Mouse (Mus musculus): Measurements from ENCODE around the gene Rspo3.

Gene Rspo3

GRCm38 (mm10) chr10:29441297-29441696 is 94.4 kb downstream of the Rspo3 start:
- DNase-seq (ENCODE audit: extremely low spot score): no peak

GRCm38 (mm10) chr10:29432935-29433453 is 102.7 kb downstream of the Rspo3 start:
- no peak for DNase-seq (ENCODE audit: extremely low spot score)

GRCm38 (mm10) chr10:29426660-29427059 is 109.0 kb downstream of the Rspo3 start:
- DNase-seq (ENCODE audit: extremely low spot score): no peak

DNA sequence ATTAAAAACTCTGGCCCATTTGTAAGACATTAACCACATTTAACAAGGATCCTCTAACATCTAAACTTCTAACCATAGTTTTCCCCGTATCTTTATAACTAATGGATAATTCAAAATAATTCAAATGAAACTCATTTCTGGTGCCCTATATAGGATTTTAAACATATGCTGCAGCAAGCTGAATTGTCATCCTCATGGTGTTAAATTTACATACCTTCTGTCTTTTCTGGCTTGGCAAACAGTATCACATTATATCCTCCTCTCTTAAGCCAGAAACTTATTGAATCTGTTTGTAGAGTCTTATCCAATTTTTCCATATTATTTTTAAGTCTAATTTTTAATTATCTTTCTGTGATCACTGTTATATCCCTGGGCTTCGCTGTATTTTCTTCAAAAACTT is 111.1 kb downstream of the Rspo3 start:
- no peak for DNase-seq (ENCODE audit: extremely low spot score)

DNA sequence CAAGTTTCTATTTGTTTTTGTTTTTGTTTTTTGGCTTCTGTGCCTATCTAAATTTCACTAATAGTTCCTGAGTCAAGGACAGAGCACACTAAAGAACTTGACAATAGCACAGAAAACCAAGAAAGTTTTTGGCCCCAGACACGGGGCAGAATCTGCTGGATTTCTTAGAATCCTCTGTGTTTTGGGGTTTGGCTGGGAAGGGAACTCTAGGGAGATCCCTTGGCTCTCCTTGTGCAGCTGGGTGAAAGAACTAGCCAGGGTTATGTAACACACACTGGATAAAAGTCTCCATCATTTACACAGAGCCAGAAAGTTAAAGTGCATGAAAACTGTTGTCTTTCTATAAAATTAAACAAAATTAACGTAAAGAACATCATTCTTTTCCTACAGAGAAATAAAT is 121.3 kb downstream of the Rspo3 start:
- no peak for DNase-seq (ENCODE audit: extremely low spot score)

DNA sequence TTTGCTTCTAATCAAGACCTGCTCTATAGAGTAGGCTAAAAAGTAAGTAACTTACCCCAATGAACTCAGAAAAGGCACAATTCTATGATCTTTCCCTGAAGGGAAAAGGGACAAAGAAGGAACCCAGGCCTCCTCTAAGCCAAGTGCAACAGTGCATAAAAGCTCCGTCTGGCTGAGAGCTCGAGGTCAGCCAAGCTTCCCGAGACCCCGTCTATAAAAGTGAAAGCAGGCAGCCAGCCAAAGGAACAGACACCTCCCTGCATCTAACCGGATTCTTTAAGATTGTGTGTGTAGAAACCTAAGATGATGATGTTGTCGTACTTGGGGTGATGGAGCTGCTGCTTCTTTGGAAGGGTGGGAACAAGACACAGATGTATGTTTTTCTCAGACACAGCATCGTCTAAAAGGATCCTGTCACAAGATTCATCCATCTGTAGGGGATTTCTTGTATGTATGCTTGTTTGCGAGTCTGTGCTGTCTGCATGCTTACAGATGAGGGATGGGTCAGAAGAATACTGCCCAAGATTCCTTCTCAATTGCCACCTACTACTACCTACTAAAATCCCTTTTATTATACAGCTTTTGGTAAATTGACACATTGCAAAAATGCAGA is 132.9 kb downstream of the Rspo3 start:
- DNase-seq (ENCODE audit: extremely low spot score): no peak
